Mouse (Mus musculus) layer of hippocampus, adult 18-20 months (tissue): ENCODE measurements around the gene Cadm4. TPM values are rescaled to one million over a fixed set of nuclear protein-coding genes. Genes with fewer than 3 reads are reported as not detected.
"Not testable (repeated sequence)": the region's sequence is repeated elsewhere in the genome, so short reads cannot be mapped to it uniquely, and the experiment has no call there.

ENCODE experiments used
- DNase-seq, 2 experiments: peaks; one replicate each; pipeline ENCODE4 v3.0.0; 2022; ENCODE audit warnings: low spot score in 2 of 2
- total RNA-seq, 2 experiments: library from RNA; stranded (reverse); gene quantifications; 2 replicates each; pipeline ENCODE4 v1.2.3; 2021

Gene Cadm4
- total RNA-seq, 2 experiments from 2014 or later: 136 to 141 TPM

DNA sequence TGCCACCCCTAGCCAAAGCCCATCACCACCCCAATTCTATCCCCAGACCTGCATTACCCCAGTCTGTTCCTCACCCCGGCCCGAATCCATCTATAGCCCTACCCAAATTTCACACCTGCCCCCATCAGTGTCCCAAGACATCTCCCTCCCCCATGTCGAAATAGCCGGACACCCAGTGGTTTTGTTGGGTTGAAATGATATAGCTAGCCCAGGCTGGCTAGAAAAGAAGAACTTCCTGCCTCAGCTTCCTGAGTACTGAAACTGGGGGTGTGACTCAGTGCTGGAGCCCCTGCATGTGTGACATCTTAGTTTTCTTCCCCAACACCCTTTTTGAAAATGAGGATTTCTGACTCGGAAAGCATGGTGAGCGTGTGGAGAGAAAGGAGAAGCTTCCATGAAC is 15.0 kb upstream of the Cadm4 start:
- DNase-seq: no peak

DNA sequence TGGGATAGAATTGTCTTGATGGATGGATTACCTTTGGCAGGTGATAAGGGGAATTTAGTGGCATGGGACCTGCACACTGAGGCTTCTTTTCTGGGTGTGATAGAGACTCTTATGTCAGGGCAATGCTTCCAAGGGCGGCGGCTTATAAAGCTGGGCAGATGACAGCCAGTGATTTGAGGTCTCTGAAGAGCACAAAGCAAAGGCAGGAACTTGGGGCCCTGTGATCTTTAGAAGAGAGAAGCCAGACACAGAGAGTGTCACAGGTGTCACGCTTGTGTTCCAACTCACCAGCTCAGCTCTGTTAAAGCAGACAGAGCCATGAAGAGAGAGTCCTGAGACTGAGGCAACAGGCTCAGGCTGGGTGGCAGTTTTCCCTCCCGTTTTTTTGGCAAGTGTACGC is 13.9 kb upstream of the Cadm4 start:
- no peak for DNase-seq

DNA sequence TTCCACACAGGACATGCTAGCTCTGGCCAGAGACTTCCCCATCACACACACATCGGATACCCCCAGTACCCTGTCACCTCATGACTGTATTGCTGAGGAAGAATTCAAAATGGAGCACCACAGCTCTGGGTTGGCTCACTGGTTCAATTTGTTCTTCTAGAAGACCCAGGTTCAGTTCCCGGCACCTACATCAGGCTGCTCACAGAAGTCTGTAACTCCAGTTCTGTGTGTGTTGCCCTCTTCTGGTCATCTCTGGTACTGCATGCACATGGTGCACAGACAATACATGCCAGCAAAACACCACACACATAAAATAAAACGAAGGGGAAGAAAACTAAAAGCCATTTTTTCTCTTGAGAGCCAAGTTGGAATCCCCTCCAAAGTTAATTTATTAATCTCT is 12.7 kb upstream of the Cadm4 start:
- no peak for DNase-seq

DNA sequence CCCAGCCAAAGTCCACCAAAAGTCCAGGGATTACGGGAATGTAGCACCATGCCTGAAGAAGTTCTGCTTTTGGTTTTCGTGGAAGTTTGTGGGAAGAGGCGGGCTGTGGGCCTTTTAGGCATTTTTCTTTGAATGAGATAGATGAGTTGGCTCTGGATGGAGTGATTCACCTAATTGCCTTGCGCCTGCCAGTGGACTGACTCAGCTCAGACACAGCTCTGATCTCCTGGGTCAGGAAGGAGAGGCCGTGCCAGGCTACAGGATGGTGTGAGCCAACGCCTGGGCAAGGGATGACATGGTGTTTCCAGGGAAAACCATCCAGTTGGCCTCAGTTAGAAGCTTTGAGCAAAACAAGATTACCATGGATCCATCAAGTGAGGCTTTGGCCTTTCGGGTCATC is 11.5 kb upstream of the Cadm4 start:
- no peak for DNase-seq

DNA sequence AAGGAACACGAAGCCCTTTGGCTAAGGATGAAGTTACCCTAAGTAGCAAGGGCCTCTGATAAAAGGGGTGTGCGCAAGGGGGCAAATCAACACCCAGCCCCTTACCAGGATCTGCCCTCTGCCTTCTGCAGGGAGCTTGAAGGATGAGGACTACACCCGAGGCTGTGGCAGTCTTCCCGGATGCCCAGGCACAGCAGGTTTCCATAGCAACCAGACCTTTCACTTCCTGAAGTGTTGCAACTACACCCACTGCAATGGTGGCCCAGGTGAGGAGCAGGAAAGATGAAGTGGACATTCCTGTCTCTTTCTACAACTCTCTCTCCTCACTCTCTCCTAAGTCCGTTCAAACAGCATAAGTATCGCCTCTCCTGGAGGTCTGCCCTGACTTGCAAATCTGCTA is 9.4 kb upstream of the Cadm4 start:
- no peak for DNase-seq

DNA sequence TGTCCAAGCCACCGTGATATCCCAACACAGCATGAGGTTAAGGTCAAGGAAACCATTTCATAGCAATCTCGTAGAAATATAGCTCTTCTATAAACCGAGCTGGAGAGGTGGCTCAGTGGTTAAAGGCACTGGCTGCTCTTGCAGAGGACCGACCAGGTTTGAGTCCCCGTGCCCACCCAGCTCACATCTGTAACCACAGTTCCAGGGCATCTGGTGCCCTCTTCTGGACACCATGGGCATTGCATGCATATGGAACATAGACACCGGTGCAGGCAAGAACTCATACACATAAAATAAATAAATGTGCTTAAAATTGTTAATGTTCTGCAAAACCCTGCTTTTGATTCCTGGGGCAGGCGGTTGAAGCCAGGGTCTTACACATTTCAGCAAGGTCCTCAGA is 8.9 kb upstream of the Cadm4 start:
- DNase-seq: no peak

DNA sequence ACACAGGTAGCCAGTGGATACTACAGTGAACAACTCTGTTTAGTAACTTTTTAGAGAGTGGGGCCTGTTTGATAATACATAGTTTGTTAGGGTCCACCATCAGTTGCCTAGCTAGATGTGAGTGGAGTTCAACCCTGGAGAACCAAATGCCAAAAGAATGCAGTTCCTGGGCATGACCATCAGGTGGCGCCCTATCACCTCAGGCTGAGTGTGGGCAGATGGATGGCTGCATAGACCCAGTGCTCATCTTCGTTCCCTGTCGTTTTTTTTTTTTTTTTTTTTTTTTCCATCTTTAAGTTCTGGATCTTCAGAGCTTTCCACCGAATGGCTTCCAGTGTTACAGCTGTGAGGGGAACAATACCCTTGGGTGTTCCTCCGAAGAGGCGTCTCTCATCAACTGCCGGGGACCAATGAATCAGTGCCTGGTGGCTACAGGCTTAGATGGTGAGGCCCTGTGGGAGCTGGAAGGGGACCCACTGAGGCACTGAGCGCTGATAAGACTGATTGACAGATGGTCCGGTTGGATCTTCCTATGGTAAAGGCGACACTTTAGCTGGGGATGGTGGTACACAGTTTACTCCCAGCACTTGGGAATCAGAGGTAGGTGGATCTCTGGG is 7.8 kb upstream of the Cadm4 start:
- peak; percentile 67 to 84 for DNase-seq

DNA sequence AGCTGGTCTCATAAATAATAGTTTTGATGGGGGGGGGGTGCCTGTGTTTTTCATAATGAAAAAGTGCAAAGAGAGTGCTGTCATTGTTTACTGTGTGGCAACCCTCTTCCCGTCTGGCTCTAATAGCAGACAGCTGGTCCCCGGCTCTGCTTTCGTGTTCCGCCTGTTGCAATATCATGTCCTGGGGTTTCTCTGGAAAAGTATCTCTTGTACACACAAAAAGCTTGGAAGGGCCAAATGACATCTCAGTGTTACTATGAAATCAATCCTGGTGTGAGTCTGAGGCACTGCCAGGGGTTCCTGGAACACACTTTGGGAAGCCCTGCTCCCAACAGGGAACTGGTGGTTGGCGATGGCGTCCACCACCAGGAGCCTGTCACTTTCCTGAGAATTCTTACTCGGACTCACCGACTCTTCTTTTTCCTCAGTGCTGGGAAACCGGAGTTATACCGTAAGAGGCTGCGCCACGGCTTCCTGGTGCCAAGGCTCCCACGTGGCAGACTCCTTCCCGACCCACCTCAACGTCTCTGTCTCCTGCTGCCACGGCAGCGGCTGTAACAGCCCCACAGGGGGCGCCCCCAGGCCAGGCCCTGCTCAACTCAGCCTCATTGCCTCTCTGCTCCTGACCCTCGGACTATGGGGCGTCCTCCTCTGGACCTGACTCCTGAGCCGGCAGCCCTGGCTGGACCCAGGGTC is 6.9 kb upstream of the Cadm4 start:
- DNase-seq: peak; percentile 60 to 84

DNA sequence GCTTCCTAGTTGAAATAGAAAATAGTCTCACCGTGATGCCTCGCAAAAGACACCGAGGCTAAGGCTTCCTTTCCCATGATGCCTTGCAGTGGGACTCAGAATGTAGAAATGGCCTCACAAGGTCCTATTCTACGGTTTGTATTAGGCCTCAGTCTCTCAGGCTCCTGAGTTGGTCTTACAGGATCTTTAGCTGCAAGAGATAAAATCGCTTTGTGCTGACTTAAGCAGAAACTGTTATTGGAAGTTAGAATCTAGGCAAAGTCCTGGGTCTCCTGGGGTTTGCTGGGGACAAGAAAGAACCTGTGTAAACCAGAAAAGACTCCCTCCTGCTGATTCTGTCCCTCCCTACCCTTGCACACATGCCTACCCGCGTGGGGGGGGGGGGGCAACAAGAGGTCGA is 5.5 kb upstream of the Cadm4 start:
- DNase-seq: no peak

DNA sequence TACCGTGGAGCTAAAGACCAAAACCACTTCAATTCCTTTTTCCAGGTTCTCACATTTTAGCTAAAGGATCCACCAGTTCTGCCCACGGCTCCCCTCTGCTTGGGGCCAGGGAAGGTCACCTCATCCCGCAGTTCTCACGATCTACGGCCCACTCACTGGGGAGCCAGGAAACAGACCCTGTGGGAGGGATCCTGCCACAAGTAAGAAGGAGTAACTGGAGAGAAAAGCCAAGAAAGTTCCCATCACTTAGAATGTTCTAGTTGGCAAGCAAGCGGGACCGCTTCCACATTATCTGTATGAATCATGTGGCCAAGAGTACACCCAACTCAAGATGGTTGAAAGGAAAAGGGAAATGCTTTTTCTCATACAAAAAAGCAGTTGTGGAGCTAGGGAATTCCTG is 5.0 kb upstream of the Cadm4 start:
- no peak for DNase-seq

DNA sequence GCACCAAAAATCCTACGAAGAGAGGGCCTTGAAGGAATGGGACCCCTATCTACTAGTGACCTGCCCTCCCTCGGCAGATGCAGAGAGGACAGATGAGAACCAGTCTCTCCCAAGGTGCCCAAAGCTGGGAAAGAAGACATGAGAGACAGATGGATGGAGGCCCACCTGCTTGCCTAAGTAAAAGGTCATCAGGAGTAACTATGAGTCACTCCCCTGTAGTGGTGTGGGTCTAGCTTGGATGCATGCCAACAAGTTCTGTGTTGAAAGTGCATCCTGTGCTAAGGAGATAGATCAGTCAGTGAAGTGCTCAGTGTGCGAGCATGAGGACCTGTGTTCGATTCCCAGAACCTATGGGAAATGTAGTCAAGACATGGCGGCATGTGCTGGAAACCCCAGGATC is 2.9 kb upstream of the Cadm4 start:
- no peak for DNase-seq

DNA sequence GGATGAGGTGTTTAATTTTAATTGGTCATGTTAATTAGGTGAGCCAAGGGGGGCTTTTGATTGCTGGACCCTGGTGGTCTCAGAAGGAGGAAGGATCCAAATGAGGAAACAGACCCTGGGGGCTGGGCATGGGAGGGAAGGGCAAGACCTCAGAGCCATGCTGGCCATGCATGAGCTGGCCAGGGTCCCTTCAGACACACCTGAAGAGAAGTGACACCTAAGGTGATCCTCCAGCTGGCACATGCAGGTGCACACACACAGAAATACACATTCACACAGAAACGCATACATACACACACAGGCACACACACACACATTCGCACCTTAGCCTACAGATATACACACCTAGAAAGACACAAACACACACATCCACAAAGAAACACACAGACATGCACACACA is 2.1 kb upstream of the Cadm4 start:
- no peak for DNase-seq

DNA sequence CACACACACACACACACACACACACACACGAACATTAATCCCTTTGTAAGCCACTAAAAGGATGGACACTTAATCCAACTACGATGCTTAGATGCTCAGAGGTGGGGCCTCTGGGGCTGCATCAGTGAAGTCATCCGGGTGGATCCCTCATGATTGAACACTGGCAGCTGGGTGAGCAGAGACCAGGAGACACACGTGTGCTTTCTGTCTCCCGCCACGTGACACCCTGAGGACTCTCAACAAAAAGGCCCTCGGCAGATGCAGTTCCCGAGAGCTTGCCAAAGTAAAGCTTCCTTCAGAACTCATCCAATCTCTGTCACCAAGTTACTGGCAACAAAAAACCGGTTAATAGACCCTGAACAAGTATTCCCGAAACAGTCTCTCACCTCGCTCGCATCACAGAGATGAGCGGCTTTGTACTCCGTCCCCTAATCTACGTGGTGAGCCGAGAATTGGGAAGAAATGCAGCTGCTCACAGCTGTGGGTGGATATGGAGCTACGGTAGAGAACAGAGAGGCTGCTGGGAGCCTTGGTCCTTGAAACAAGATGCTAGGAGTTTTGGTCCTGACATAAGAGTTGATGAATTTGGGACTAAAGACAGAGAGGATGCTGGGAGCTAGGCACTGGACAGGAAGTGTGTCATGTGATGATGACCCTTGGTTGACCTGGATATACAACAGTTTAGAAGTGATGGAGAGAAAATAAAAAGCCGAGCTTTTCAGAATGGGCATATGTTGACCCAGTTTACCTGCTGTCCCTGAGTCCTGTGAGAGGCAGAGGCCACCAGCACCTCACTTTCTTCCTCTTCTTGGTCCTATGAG is 1.5 kb upstream of the Cadm4 start:
- DNase-seq: no peak

DNA sequence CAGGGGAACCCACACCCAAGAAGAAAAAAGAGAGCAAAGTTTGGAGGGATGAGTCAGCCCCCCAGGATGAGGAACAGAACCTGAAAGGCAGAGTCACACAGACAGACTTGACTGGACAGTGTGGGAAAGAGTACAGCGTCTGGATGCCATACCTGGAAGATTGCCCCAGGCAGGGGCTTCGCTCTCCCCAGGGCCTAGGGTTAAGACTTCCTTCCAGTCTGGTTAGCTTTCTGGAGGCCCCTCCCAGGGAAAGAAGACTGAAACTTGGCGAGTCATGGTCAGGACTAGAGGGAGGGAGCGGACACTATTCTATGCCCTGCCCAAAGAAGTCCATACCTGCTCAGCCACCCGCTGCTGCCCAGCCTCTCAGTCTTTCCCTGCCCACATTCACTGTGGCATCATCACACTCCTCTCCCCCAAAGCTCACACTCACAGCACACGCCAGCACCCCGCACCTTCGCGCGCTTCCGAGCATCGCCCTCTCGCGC is 793 bp upstream of the Cadm4 start:
- DNase-seq: no peak

DNA sequence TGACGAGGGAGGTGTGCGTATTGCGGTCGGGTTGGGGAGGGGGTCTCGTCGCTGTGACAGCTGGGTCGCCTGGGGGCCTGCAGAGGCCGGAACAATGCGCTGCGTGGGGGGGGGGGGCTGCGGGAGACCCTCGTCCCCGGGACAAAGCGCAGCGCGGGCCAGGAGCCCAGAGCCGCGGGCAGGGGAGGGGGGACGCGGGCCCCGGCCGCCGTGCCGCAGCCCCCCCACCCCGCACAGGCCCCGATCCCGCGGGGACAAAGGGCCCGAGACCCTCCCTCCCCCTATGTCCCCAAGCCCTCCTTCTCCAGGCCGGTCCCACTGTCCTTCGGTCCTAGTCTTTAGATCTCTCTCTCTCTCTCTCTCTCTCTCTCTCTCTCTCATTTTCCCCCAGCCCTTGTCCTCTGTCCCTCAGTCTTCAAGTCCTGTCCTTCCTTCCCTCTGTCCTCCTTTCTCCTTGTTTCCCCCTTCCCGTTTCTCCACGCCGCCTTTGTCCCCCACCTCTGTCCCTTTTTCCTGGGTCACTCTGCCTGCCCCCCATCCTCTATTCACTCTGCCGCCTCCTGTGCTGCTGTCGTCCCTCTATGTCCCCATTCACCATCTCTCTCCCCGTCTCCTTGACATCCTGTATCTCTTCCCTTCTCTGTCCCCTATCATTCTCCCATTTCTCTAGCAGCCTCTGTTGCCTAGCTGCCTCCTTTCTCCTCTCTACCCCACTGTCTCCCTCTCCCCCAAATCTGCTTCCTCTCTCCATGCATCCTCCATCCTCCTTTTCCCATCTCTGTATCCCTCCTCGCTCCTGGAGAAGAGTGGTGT is 591 bp downstream of the Cadm4 start:
- no peak for DNase-seq

DNA sequence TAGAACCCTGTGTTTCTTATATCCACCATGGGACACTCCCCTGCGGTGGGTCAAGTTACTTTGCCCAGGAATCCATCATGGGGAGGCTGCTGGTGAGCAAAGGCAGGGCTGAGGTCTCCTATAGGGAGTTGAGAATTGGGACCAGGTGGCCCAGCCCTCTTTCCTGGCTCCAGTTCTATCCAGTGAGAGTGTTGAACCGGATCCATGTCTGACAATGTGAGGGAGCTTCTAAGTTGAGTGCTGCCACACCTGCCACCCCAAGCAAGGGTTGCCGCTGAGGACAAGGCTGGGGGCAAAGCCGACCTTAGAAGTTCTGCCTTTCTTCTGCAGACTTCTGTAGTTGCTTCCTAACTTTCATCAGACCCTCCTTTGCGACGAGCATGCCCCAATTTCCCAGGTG is 1.5 kb downstream of the Cadm4 start:
- DNase-seq: not testable (repeated sequence)

DNA sequence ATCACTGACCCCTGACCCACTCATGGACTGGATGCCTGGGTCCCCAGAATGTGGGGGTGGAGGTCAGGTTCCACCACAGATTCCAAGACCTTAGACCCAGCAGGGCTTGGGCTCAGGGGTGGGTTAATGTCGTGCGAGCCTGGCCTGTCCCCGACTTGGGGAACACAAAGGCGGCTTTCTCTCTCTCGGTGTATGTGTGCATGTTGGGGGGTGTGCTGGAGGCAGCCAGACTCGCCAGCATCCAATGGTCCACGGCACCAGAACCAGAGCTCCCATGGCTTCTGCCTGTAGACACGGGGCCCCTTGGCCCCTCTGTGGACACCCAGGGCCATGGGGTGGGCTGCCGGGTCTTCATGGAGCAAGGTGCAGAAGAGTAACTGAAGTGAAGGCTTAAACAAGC is 3.7 kb downstream of the Cadm4 start:
- no peak for DNase-seq

DNA sequence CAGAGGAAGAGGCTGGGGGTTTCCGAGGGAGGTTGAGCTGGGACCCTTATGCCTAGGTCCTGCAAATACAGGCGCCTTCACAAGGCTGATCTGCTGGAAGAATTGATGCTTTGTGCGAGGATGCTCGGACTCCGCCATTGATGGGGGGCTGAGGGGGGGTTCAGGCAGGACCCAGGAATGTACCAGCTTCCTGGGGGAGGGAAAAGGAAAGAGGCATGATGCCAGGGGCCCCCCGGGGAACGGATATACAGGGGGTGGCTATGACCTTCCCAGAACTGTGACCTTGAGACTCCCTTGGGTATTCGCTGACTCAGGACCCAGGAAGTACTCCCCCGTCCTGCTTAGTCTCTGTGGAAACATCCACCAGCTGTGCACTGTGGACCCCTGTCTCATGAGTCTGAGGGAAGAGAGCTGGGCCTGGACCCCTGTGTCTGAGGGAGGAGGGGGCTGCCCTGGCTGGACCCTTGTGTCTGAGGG is 4.9 kb downstream of the Cadm4 start:
- DNase-seq: no peak

DNA sequence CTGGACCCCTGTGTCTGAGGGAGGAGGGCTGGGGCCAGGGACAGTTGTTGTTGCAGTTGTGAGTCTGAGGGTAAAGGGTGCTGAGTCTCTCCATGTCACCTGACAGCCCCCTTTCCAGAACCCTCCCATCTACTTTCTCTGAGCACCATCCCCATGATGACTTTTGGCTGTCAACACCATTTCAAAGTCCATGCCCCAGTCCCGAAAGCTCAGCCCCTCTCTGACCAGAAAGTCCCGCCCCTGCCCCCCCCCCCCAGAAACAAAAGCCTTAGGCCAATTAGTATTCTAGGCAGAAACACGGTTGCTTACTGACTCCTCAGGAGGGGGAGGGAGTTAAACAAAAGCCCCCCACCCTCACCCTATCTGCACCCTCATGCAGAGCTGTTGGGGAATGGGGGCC is 5.6 kb downstream of the Cadm4 start:
- DNase-seq: no peak

DNA sequence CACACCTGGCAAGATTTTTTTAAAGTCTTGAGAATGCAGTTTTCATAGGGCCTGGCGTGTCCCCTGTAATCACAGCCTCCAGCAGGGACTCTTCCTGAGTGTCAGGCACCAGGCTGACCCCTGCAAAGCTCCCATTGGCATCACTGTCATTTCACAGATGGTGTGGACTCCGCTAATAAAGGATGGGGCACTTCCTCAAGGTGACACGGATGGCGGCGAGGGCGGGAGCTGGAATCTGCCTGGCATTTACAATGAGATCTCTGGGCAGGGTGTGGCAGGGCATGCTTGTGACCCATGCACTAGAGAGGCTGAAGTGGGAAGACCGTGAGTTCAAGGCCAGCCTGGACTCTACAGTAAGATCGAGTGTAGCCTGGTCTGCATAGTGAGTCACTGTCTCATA is 6.5 kb downstream of the Cadm4 start:
- no peak for DNase-seq

DNA sequence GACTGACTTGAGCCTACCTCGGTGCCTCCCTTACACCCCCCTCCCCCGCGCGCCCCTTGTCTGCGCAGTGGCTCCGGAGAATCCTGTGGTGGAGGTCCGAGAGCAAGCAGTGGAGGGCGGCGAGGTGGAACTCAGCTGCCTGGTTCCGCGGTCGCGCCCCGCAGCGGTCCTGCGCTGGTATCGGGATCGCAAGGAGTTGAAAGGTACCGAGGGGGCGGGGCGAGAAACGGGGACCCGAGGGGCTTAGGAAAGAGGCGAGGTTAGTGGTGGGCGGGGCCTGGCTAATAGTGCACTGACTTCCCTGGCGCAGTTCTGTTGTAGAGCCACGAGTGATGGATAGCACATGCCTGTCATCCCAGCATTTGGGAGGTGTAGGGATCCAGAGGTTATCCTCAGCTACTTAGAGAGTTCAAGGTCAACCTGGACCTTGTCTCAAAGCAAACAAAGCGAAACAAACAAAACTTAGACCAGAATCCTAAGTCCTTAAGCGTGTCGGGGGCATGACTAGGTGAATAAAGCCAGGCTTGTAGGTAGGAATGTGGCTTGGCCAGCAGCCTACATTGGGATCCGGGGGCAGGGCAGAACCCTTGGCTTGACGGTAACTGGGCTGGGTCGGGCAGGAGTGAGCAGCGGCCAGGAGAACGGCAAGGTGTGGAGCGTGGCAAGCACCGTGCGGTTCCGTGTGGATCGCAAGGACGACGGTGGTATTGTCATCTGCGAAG is 18.2 kb downstream of the Cadm4 start:
- no peak for DNase-seq
